Mouse (Mus musculus) intestine, embryonic 15.5 days (tissue): ENCODE measurements around the gene Vmn1r124. TPM values are rescaled to one million over a fixed set of nuclear protein-coding genes. Genes with fewer than 3 reads are reported as not detected.
"Not testable (repeated sequence)": the region's sequence is repeated elsewhere in the genome, so short reads cannot be mapped to it uniquely, and the experiment has no call there.

Experiments
- ATAC-seq: fragments of 200-750 bp; cut with Nextera tagmentation; 2 replicates; pipeline ENCODE4 v1.8.0; 2017; ENCODE audit warnings: moderate TSS enrichment, moderate library complexity
- H3K27ac ChIP-seq: fragments of 300-500 bp; sonication (generic); 2 replicates; pipeline ENCODE4 v1.5.1; 2015; ENCODE audit warnings: mild to moderate bottlenecking, inconsistent platforms
- H3K27me3 ChIP-seq: fragments of 300-500 bp; sonication (generic); replicated peaks from 2 replicates; pipeline ENCODE4 v1.6.1; 2015; ENCODE audit warnings: inconsistent platforms
- H3K36me3 ChIP-seq: fragments of 300-500 bp; sonication (generic); 2 replicates; pipeline ENCODE4 v1.6.1; 2015; ENCODE audit warnings: inconsistent platforms
- H3K4me1 ChIP-seq: fragments of 300-500 bp; sonication (generic); replicated peaks from 2 replicates; pipeline ENCODE4 v1.6.1; 2015; ENCODE audit warnings: inconsistent platforms
- H3K4me2 ChIP-seq: fragments of 300-500 bp; sonication (generic); replicated peaks from 2 replicates; pipeline ENCODE4 v1.6.1; 2015; ENCODE audit warnings: mild to moderate bottlenecking, inconsistent platforms
- H3K4me3 ChIP-seq: fragments of 300-500 bp; sonication (generic); replicated peaks from 2 replicates; pipeline ENCODE4 v1.5.1; 2015; ENCODE audit warnings: inconsistent platforms
- H3K9ac ChIP-seq: fragments of 300-500 bp; sonication (generic); 2 replicates; pipeline ENCODE4 v1.6.1; 2015; ENCODE audit warnings: inconsistent platforms
- H3K9me3 ChIP-seq: fragments of 300-500 bp; sonication (generic); 2 replicates; pipeline ENCODE4 v1.6.1; 2016; ENCODE audit warnings: inconsistent platforms
- WGBS: fragments of 180-500 bp; shearing (Covaris S2); methylation state at CpG from one replicate; pipeline ENCODE4 v1.1.7; 2015; 5-methylcytosine and 5-hydroxymethylcytosine counted together
- polyA plus RNA-seq: library from polyadenylated mRNA; unstranded; fragments of >200 nt; fragmentation: Nextera tagmentation; extraction: Ambion mirVana; gene quantifications from 2 replicates; pipeline ENCODE4 v1.2.1, GENCODE M21; 2015

Vmn1r124 gene
- not detected in 2 replicates for polyA plus RNA-seq

- H3K36me3 ChIP-seq, H3K4me1 ChIP-seq, H3K9me3 ChIP-seq, H3K9ac ChIP-seq, H3K4me3 ChIP-seq, H3K27me3 ChIP-seq, H3K4me2 ChIP-seq, H3K27ac ChIP-seq, ATAC-seq: not testable (repeated sequence)
- WGBS, result 74% methylated on average over 4 of the region's 4 CpGs
Observed at GRCm38 (mm10) chr7:21260517-21260916, at the start of gene Vmn1r124. TSS of gene Vmn1r124 (minus strand) at chr7:21260617.

GRCm38 (mm10) chr7:21301367-21301766 lies 41.0 kb upstream of the Vmn1r124 start, which contains the start of gene Vmn1r126:
TSS of gene Vmn1r126 (minus strand) at chr7:21301467.
- no CpG with 5 or more reads among the region's 5 CpGs for WGBS
- H3K4me2 ChIP-seq, ATAC-seq, H3K9me3 ChIP-seq, H3K9ac ChIP-seq, H3K36me3 ChIP-seq, H3K4me3 ChIP-seq, H3K27ac ChIP-seq, H3K4me1 ChIP-seq, H3K27me3 ChIP-seq: not testable (repeated sequence)

GRCm38 (mm10) chr7:21271879-21272278 lies 11.5 kb upstream of the Vmn1r124 start, which contains the start of gene Vmn1r125:
TSS of gene Vmn1r125 (plus strand) at chr7:21272179.
- not testable (repeated sequence) for H3K4me3 ChIP-seq, H3K4me2 ChIP-seq, H3K9me3 ChIP-seq, H3K9ac ChIP-seq, ATAC-seq, H3K4me1 ChIP-seq, H3K36me3 ChIP-seq, H3K27me3 ChIP-seq, H3K27ac ChIP-seq
- 69% methylated on average over 3 of the region's 3 CpGs for whole genome bisulfite sequencing

Other genes starting within 250 kb of the Vmn1r124 start
- gene Vmn1r119, start 248.2 kb downstream of the Vmn1r124 start, polyA plus RNA-seq, result not detected in 2 replicates
- gene Vmn1r120, start 206.8 kb downstream of the Vmn1r124 start, polyA plus RNA-seq, result not detected in 2 replicates
- gene Vmn1r121, start 162.1 kb downstream of the Vmn1r124 start, polyA plus RNA-seq, result not detected in 2 replicates
- gene Vmn1r122, start 126.5 kb downstream of the Vmn1r124 start, polyA plus RNA-seq, result not detected in 2 replicates
- not detected in 2 replicates for gene Vmn1r123, start 98.4 kb downstream of the Vmn1r124 start, polyA plus RNA-seq
- not detected in 2 replicates for gene Gm5157, start 70.2 kb downstream of the Vmn1r124 start, polyA plus RNA-seq
- gene Vmn1r125, start 11.6 kb upstream of the Vmn1r124 start, polyA plus RNA-seq, result not detected in 2 replicates
- gene Vmn1r126, start 40.9 kb upstream of the Vmn1r124 start, polyA plus RNA-seq, result not detected in 2 replicates
- not detected in 2 replicates for gene Vmn1r127, start 59.2 kb upstream of the Vmn1r124 start, polyA plus RNA-seq
- not detected in 2 replicates for gene Vmn1r128, start 88.8 kb upstream of the Vmn1r124 start, polyA plus RNA-seq
- gene Vmn1r129, start 100.7 kb upstream of the Vmn1r124 start, polyA plus RNA-seq, result not detected in 2 replicates
- not detected in 2 replicates for gene Gm6882, start 172.1 kb upstream of the Vmn1r124 start, polyA plus RNA-seq